Mouse (Mus musculus) stomach, embryonic 16.5 days (tissue): ENCODE measurements at regions not wholly inside any gene's neighbourhood (a gene's known extent, or its start where the extent isn't known, plus 50 kb on each side); places are given as distances from the start of the nearest gene placed in this dataset.

Experiments used
- ATAC-seq: fragments of 200-750 bp; cut with Nextera tagmentation; 2 replicates; pipeline ENCODE4 v1.8.0; 2017; ENCODE audit warnings: moderate number of reproducible peaks, moderate TSS enrichment; ENCODE audit not compliant: insufficient read depth, low FRiP score
- H3K27ac ChIP-seq: fragments of 300-500 bp; sonication (generic); 2 replicates; pipeline ENCODE4 v1.5.1; 2014; ENCODE audit warnings: low read length
- H3K27me3 ChIP-seq: fragments of 300-500 bp; sonication (generic); 2 replicates; pipeline ENCODE4 v1.6.1; 2014; ENCODE audit warnings: low read length, control low read depth, mixed read lengths; ENCODE audit not compliant: control insufficient read depth, insufficient read depth
- H3K36me3 ChIP-seq: fragments of 300-500 bp; sonication (generic); 2 replicates; pipeline ENCODE4 v1.6.1; 2014; ENCODE audit warnings: low read length; ENCODE audit not compliant: control insufficient read depth, insufficient read depth
- H3K4me1 ChIP-seq: fragments of 300-500 bp; sonication (generic); 2 replicates; pipeline ENCODE4 v1.6.1; 2014; ENCODE audit warnings: low read length, control low read depth, mixed read lengths; ENCODE audit not compliant: control insufficient read depth, insufficient read depth
- H3K4me2 ChIP-seq: fragments of 300-500 bp; sonication (generic); 2 replicates; pipeline ENCODE4 v1.6.1; 2014; ENCODE audit warnings: low read depth, low read length, mixed read lengths
- H3K4me3 ChIP-seq: fragments of 300-500 bp; sonication (generic); replicated peaks from 2 replicates; pipeline ENCODE4 v1.5.1; 2014; ENCODE audit warnings: mild to moderate bottlenecking, low read length
- H3K9ac ChIP-seq: fragments of 300-500 bp; sonication (generic); 2 replicates; pipeline ENCODE4 v1.6.1; 2014; ENCODE audit warnings: low read length
- H3K9me3 ChIP-seq: fragments of 300-500 bp; sonication (generic); replicated peaks from 2 replicates; pipeline ENCODE4 v1.6.1; 2016; ENCODE audit warnings: low read length, control low read depth; ENCODE audit not compliant: control insufficient read depth
- WGBS: fragments of 180-500 bp; shearing (Covaris S2); extraction: QIAGEN DNeasy Blood & Tissue Kit; methylation state at CpG from one replicate; pipeline ENCODE4 v1.1.7; 2014; 5-methylcytosine and 5-hydroxymethylcytosine counted together

DNA sequence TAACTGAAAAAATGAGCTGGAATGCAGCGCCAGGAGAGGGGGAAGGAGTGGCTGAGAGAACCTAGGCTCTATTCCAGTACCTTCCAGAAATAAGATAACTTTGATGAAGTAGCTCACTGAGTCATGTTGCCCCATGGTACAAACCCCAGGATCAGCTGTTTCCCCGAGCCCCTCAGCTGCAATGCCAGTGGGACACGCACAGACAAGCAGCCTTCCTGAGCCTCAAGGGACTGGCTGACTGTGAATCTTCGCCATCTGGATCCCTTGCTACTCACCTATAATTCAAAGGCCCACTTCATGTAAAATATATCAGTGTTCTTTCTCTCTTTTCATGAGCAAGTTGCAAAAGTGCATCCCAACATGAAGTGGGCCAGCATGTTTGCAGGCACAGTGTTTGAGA is 346.5 kb downstream of the Rpl36a-ps1 start:
- Histone ChIP-seq H3K27ac (no peak overlapping the region), H3K4me3 (no peak overlapping the region), H3K9me3 (no peaks in the 10 kb centered on the region), H3K4me2 (no peak overlapping the region), H3K4me1 (no peaks in the 10 kb centered on the region), H3K27me3 (no peaks in the 10 kb centered on the region), H3K36me3 (no peaks in the 10 kb centered on the region), H3K9ac (no peak overlapping the region)
- WGBS = 79% methylated on average over 4 of the region's 4 CpGs
- no peak for ATAC-seq

DNA sequence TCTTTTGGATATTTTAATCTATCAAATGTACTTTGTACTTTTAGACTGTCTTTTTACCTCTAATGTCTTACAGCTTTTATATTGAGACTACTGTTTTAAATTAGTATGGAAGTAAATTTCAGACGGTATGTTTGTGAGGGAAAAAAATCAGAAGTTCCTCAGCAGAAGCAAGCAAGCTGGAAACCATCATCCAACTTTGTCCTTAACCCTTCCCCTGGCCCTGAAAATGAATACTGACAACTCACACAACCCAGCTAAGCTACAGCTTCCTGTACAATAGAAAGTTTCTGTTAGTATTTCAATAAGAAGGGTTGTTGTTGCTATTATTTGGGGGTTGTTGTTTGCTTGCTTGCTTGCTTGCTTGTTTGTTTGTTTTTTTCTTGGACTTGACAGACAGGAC is 350.4 kb downstream of the Rpl36a-ps1 start:
- H3K27me3 ChIP-seq = no peaks in the 10 kb centered on the region
- ATAC-seq = no peak
- 42% methylated on average over 1 of the region's 1 CpGs for WGBS
- no peak overlapping the region for H3K27ac ChIP-seq
- no peak overlapping the region for H3K4me3 ChIP-seq
- H3K4me1 ChIP-seq = no peaks in the 10 kb centered on the region
- no peak overlapping the region for H3K4me2 ChIP-seq
- no peaks in the 10 kb centered on the region for H3K9me3 ChIP-seq
- H3K9ac ChIP-seq = no peak overlapping the region
- H3K36me3 ChIP-seq = no peaks in the 10 kb centered on the region

DNA sequence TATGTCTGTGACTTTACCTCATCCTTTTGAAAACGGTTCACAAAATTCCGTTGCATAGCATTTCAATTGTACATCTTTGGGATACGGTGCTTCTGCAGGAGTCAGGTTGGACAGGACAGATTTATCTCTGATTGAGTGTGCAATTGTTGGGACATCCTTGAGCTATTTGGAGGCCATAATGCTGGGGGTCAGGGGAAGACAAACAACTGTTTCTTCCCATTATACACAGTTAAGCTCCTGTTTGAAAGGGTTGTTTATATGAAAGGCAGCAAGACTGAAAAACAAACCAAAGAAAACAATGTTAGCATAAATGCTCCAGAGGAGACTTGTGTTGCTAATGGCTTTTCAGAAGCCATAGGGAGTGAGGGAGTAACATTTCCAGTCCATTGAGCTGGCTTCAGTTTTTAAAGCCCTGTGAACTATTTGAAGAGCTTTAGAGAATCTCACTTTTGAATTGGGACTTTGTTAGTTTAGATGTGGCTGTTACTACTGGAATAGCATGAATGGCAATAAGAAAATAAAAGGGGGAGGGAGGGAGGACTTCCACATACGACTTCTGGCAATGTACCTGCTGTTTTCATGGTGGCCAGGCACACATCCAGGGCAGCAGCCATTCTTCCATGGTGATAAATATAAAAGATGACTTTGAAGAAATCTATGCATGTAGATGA is 351.3 kb downstream of the Rpl36a-ps1 start:
- H3K4me2 ChIP-seq = no peak overlapping the region
- ATAC-seq = no peak
- H3K36me3 ChIP-seq = no peaks in the 10 kb centered on the region
- H3K27me3 ChIP-seq = no peaks in the 10 kb centered on the region
- H3K4me1 ChIP-seq = no peaks in the 10 kb centered on the region
- H3K27ac ChIP-seq = no peak overlapping the region
- no peak overlapping the region for H3K4me3 ChIP-seq
- WGBS = 66% methylated on average over 4 of the region's 4 CpGs
- H3K9me3 ChIP-seq = no peaks in the 10 kb centered on the region
- no peak overlapping the region for H3K9ac ChIP-seq

DNA sequence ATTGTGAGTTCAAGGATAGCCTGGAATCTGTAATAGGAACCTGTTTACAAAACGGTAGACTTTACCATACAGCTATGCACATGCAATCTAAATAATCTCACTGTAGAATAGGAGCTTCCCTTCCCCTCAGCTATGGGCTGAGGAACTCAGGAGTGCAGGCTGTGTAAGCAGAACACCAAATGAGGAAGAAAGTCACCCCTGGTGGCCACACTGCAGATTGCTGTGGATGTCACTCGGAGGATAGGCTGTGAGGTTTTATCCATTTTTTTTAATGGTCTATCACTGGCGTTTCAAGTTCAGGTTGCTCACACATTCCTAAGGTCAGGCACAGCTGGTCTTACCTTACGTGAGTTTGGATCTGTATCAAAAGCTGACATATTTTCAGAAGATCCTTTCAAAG is 365.1 kb downstream of the Rpl36a-ps1 start:
- Histone ChIP-seq H3K4me3 (no peak overlapping the region), H3K36me3 (no peaks in the 10 kb centered on the region), H3K9ac (no peak overlapping the region), H3K27me3 (no peaks in the 10 kb centered on the region), H3K9me3 (no peaks in the 10 kb centered on the region), H3K4me1 (no peaks in the 10 kb centered on the region), H3K27ac (no peak overlapping the region), H3K4me2 (no peak overlapping the region)
- ATAC-seq = no peak
- 72% methylated on average over 4 of the region's 4 CpGs for WGBS

DNA sequence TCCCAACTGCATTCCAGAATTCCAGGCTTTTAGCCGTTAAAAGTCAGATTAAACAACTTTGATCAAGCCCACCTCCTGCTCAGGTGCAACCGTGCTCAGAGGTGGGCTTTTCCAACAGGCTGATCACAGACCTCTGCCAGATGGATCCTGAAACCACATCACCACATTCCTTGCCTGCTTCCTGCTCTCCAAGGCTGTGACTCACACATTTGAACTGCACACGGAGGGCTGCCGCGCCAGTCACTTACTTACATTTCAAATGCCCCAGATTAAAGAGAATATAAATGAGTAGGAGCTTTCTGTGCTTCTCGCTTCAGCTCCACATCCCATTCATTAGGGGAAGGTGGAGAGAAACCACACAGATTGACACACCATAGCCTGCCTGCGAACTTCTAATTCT is 367.6 kb downstream of the Rpl36a-ps1 start:
- H3K9ac ChIP-seq = no peak overlapping the region
- WGBS = 36% methylated on average over 7 of the region's 7 CpGs
- H3K4me2 ChIP-seq = no peak overlapping the region
- no peak overlapping the region for H3K4me3 ChIP-seq
- no peaks in the 10 kb centered on the region for H3K36me3 ChIP-seq
- H3K27ac ChIP-seq = no peak overlapping the region
- ATAC-seq = no peak
- no peaks in the 10 kb centered on the region for H3K9me3 ChIP-seq
- H3K4me1 ChIP-seq = no peaks in the 10 kb centered on the region
- no peaks in the 10 kb centered on the region for H3K27me3 ChIP-seq

DNA sequence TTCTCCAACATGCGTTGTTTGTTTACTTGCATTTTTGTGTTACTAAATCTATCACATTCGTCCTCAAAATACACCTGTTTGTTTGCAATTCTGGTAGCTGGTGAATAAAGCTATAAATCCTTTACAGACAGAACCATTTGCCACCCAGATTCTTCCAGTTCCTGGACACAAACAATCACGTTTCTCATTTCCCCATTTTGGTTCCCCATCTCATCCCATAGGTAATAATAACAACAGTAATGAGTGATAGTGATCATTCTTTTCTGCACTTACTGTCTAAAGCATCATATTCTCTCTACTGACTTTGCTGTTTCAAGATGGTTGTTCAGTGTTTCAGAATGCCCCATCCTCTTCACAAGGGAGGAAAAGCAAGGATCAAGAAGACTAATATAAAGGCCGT is 368.3 kb downstream of the Rpl36a-ps1 start:
- Histone ChIP-seq H3K27ac (no peak overlapping the region), H3K27me3 (no peaks in the 10 kb centered on the region), H3K9ac (no peak overlapping the region), H3K36me3 (no peaks in the 10 kb centered on the region), H3K4me2 (no peak overlapping the region), H3K4me1 (no peaks in the 10 kb centered on the region), H3K9me3 (no peaks in the 10 kb centered on the region), H3K4me3 (no peak overlapping the region)
- no peak for ATAC-seq
- WGBS = 85% methylated on average over 4 of the region's 4 CpGs

DNA sequence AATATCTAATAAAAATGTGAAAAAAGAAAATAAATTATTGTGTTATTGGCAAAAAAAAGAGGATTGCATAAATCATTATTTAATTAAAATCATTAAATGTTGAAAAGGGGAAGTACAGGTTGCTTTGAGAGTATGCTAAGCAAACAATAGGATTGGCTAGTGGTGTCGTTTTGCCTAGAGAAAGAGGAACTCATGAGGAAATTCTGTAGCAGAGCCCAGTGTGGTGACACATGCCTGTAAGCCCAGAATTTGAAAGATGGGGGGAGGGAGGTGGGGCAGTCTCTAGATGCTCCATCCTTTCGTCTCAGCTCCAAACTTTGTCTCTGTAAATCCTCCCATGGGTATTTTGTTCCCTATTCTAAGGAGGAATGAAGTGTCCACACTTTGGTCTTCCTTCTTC is 388.3 kb downstream of the Rpl36a-ps1 start:
- no peak for ATAC-seq
- no peak overlapping the region for H3K4me2 ChIP-seq
- H3K27me3 ChIP-seq = no peaks in the 10 kb centered on the region
- no peak overlapping the region for H3K27ac ChIP-seq
- H3K4me3 ChIP-seq = no peak overlapping the region
- WGBS = 70% methylated on average over 2 of the region's 2 CpGs
- H3K36me3 ChIP-seq = no peaks in the 10 kb centered on the region
- no peaks in the 10 kb centered on the region for H3K9me3 ChIP-seq
- H3K4me1 ChIP-seq = no peaks in the 10 kb centered on the region
- no peak overlapping the region for H3K9ac ChIP-seq

DNA sequence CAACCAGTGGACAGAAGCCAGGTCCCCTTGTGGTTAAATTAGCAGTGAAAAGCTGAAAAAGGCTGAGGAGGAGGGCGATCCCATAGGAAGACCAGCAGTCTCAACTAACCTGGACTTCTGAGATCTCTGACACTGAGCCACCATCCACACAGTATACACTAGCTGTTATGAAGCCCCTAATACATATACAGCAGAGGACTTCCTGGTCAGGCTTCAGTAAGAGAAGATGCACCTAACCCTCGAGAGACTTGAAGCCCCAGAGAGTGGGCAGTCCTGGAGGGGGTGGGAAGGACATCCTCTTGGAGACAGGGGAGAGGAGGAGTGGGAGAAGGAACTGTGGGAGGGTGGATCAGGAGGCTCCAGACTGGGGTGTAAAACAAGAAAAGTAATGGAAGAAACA is 397.9 kb downstream of the Rpl36a-ps1 start:
- H3K27me3 ChIP-seq = no peaks in the 10 kb centered on the region
- no peak overlapping the region for H3K4me2 ChIP-seq
- no peak for ATAC-seq
- H3K9me3 ChIP-seq = no peaks in the 10 kb centered on the region
- H3K4me1 ChIP-seq = no peaks in the 10 kb centered on the region
- 74% methylated on average over 2 of the region's 2 CpGs for WGBS
- no peak overlapping the region for H3K9ac ChIP-seq
- no peak overlapping the region for H3K27ac ChIP-seq
- H3K4me3 ChIP-seq = no peak overlapping the region
- H3K36me3 ChIP-seq = no peaks in the 10 kb centered on the region

DNA sequence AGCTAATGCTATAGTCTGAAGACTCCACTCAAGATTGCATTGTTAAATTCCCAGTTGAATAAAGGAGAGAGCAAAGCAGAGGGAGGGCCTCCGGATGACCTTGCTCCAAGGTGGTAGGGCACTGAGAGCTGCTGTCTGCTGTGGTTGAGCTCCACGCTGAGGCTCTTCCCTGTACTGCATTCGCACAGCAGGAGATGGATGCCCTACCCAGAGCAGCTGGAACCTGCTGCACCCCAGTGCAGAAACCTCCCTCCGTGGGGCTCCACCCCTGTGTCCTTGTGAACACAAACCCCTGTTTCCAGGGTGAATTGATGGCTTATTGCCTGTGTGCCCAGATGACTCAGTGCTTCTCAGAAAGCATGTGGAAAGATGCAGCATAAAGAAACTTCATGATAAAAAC is 404.3 kb downstream of the Rpl36a-ps1 start:
- Histone ChIP-seq H3K4me1 (no peaks in the 10 kb centered on the region), H3K4me3 (no peak overlapping the region), H3K36me3 (no peaks in the 10 kb centered on the region), H3K9me3 (no peaks in the 10 kb centered on the region), H3K4me2 (no peak overlapping the region), H3K27me3 (no peaks in the 10 kb centered on the region), H3K27ac (no peak overlapping the region), H3K9ac (no peak overlapping the region)
- 16% methylated on average over 4 of the region's 4 CpGs for WGBS
- ATAC-seq = peak; percentile 56; the same call in 1 of the 2 replicates

DNA sequence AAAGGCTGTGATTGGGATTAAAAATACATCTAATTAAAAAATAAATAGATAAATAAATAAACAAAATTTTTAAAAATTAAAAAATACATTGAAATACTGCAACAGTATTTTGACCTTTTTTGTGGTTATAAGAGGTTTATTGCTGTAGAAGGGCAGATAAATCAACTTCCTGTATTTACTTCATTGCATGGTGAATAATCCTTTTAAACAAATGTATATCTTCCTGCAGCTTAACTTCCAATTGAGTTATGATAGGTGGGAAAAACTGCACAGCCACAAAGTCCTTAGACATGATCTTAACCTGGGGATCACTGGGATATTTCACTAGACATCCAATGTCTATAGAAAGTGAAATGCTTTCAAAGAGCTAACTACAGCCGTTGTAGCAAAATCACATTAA is 402.1 kb upstream of the Dach1 start:
- no peak for ATAC-seq
- Histone ChIP-seq H3K9me3 (no peaks in the 10 kb centered on the region), H3K4me3 (no peak overlapping the region), H3K36me3 (no peaks in the 10 kb centered on the region), H3K9ac (no peak overlapping the region), H3K27ac (no peak overlapping the region), H3K4me2 (no peak overlapping the region), H3K4me1 (no peaks in the 10 kb centered on the region), H3K27me3 (no peaks in the 10 kb centered on the region)
- WGBS = 79% methylated on average over 1 of the region's 1 CpGs
